Mouse (Mus musculus) embryonic facial prominence, embryonic 12.5 days (tissue): ENCODE measurements around the gene Ift81. TPM values are rescaled to one million over a fixed set of nuclear protein-coding genes. Genes with fewer than 3 reads are reported as not detected.
A peak's percentile ranks its signal among the peaks of the same experiment; 100 is the strongest.

Experiments used
- ATAC-seq: fragments of 200-750 bp; cut with Nextera tagmentation; 2 replicates; pipeline ENCODE4 v1.8.0; 2017; ENCODE audit not compliant: insufficient number of reproducible peaks, insufficient read depth, low FRiP score, low TSS enrichment
- H3K27ac ChIP-seq: fragments of 300-500 bp; sonication (generic); 2 replicates; pipeline ENCODE4 v1.5.1; 2016; ENCODE audit warnings: mild to moderate bottlenecking
- H3K27me3 ChIP-seq: fragments of 300-500 bp; sonication (generic); 2 replicates; pipeline ENCODE4 v1.6.1; 2016; ENCODE audit warnings: mild to moderate bottlenecking, moderate library complexity
- H3K36me3 ChIP-seq: fragments of 300-500 bp; sonication (generic); 2 replicates; pipeline ENCODE4 v1.6.1; 2016; ENCODE audit warnings: mild to moderate bottlenecking
- H3K4me1 ChIP-seq: fragments of 300-500 bp; sonication (generic); 2 replicates; pipeline ENCODE4 v1.6.1; 2016
- H3K4me2 ChIP-seq: fragments of 300-500 bp; sonication (generic); replicated peaks from 2 replicates; pipeline ENCODE4 v1.6.1; 2016; ENCODE audit warnings: mild to moderate bottlenecking, moderate library complexity
- H3K4me3 ChIP-seq: fragments of 300-500 bp; sonication (generic); 2 replicates; pipeline ENCODE4 v1.5.1; 2016; ENCODE audit warnings: mild to moderate bottlenecking
- H3K9ac ChIP-seq: fragments of 300-500 bp; sonication (generic); 2 replicates; pipeline ENCODE4 v1.6.1; 2016; ENCODE audit warnings: mild to moderate bottlenecking, moderate library complexity
- H3K9me3 ChIP-seq: fragments of 300-500 bp; sonication (generic); 2 replicates; pipeline ENCODE4 v1.6.1; 2016; ENCODE audit warnings: mild to moderate bottlenecking, moderate library complexity
- WGBS: fragments of 180-500 bp; shearing (Covaris S2); methylation state at CpG from one replicate; pipeline ENCODE4 v1.1.7; 2016; 5-methylcytosine and 5-hydroxymethylcytosine counted together
- polyA plus RNA-seq: library from polyadenylated mRNA; unstranded; fragments of >200 nt; fragmentation: Nextera tagmentation; extraction: Ambion mirVana; gene quantifications from 2 replicates; pipeline ENCODE4 v1.2.1, GENCODE M21; 2016

Ift81 gene
- polyA plus RNA-seq, 1 experiment from 2014 or later, result 44.9 TPM

GRCm38 (mm10) chr5:122646050-122646449, 31.7 kb upstream of the Ift81 start:
- H3K4me3 ChIP-seq, result no peak overlapping the region
- no peaks in the 10 kb centered on the region for H3K36me3 ChIP-seq
- H3K4me2 ChIP-seq, result no peak overlapping the region
- no peaks in the 10 kb centered on the region for H3K27me3 ChIP-seq
- H3K27ac ChIP-seq, result no peak overlapping the region
- no peaks in the 10 kb centered on the region for H3K9me3 ChIP-seq
- WGBS, result 87% methylated on average over 11 of the region's 11 CpGs
- no peak for ATAC-seq
- H3K9ac ChIP-seq, result no peak overlapping the region
- H3K4me1 ChIP-seq, result no peaks in the 10 kb centered on the region

GRCm38 (mm10) chr5:122645290-122645689, 31.0 kb upstream of the Ift81 start:
- Histone ChIP-seq H3K9me3 (no peaks in the 10 kb centered on the region), H3K36me3 (no peaks in the 10 kb centered on the region), H3K9ac (no peak overlapping the region), H3K4me3 (no peak overlapping the region), H3K27me3 (no peaks in the 10 kb centered on the region), H3K4me2 (no peak overlapping the region), H3K4me1 (no peaks in the 10 kb centered on the region), H3K27ac (no peak overlapping the region)
- ATAC-seq, result peak; percentile 56; the same call in 1 of the 2 replicates
- WGBS, result 88% methylated on average over 6 of the region's 6 CpGs

- no peaks in the 10 kb centered on the region for H3K9me3 ChIP-seq
- WGBS, result 78% methylated on average over 15 of the region's 15 CpGs
- H3K4me3 ChIP-seq, result no peak overlapping the region
- H3K4me2 ChIP-seq, result no peak overlapping the region
- H3K9ac ChIP-seq, result no peak overlapping the region
- H3K27ac ChIP-seq, result no peak overlapping the region
- no peaks in the 10 kb centered on the region for H3K27me3 ChIP-seq
- no peaks in the 10 kb centered on the region for H3K36me3 ChIP-seq
- no peaks in the 10 kb centered on the region for H3K4me1 ChIP-seq
- ATAC-seq, result no peak
Observed at GRCm38 (mm10) chr5:122644111-122644607, 29.8 kb upstream of the Ift81 start.

GRCm38 (mm10) chr5:122643701-122644100, 29.4 kb upstream of the Ift81 start, which contains the start of gene P2rx7:
P2rx7 (plus strand) TSS chr5:122643911.
- Histone ChIP-seq H3K27ac (no peak within 1 kb of the TSS), H3K4me3 (no peak within 1 kb of the TSS), H3K9me3 (no peaks in the 10 kb centered on the region), H3K9ac (no peak within 1 kb of the TSS), H3K36me3 (no peaks in the 10 kb centered on the region), H3K27me3 (no peaks in the 10 kb centered on the region), H3K4me2 (no peak within 1 kb of the TSS), H3K4me1 (no peaks in the 10 kb centered on the region)
- WGBS, result 77% methylated on average over 12 of the region's 12 CpGs
- no peak for ATAC-seq

- Histone ChIP-seq H3K27ac (no peak overlapping the region), H3K27me3 (no peaks in the 10 kb centered on the region), H3K9me3 (no peaks in the 10 kb centered on the region), H3K9ac (no peak overlapping the region), H3K36me3 (no peaks in the 10 kb centered on the region), H3K4me3 (no peak overlapping the region), H3K4me1 (no peaks in the 10 kb centered on the region), H3K4me2 (no peak overlapping the region)
- no peak for ATAC-seq
- WGBS, result 87% methylated on average over 5 of the region's 5 CpGs
Observed at GRCm38 (mm10) chr5:122639986-122640385, 25.7 kb upstream of the Ift81 start.

- WGBS, result 95% methylated on average over 4 of the region's 4 CpGs
- Histone ChIP-seq H3K9me3 (no peaks in the 10 kb centered on the region), H3K4me1 (no peaks in the 10 kb centered on the region), H3K4me3 (no peak overlapping the region), H3K27ac (no peak overlapping the region), H3K9ac (no peak overlapping the region), H3K36me3 (no peaks in the 10 kb centered on the region), H3K27me3 (no peaks in the 10 kb centered on the region), H3K4me2 (no peak overlapping the region)
- no peak for ATAC-seq
Observed at GRCm38 (mm10) chr5:122639517-122639916, 25.2 kb upstream of the Ift81 start.

- Histone ChIP-seq H3K9ac (no peak overlapping the region; the same call in 1 of the 2 replicates), H3K4me1 (no peaks in the 10 kb centered on the region), H3K27me3 (no peaks in the 10 kb centered on the region), H3K4me3 (no peak overlapping the region), H3K9me3 (no peaks in the 10 kb centered on the region), H3K4me2 (no peak overlapping the region), H3K27ac (no peak overlapping the region), H3K36me3 (no peaks in the 10 kb centered on the region)
- 82% methylated on average over 2 of the region's 2 CpGs for WGBS
- no peak for ATAC-seq
Observed at GRCm38 (mm10) chr5:122638296-122638695, 24.0 kb upstream of the Ift81 start.

- Histone ChIP-seq H3K4me3 (peak overlapping the region; percentile 6; the same call in 1 of the 2 replicates), H3K27me3 (no peaks in the 10 kb centered on the region), H3K4me1 (no peaks in the 10 kb centered on the region), H3K9ac (no peak overlapping the region), H3K27ac (no peak overlapping the region), H3K36me3 (no peaks in the 10 kb centered on the region), H3K9me3 (no peaks in the 10 kb centered on the region), H3K4me2 (peak overlapping the region; percentile 31)
- ATAC-seq, result no peak
- WGBS, result 46% methylated on average over 16 of the region's 16 CpGs
Observed at GRCm38 (mm10) chr5:122636958-122637357, 22.6 kb upstream of the Ift81 start.

GRCm38 (mm10) chr5:122636308-122636707, 22.0 kb upstream of the Ift81 start:
- Histone ChIP-seq H3K27ac (no peak overlapping the region), H3K36me3 (no peaks in the 10 kb centered on the region), H3K27me3 (no peaks in the 10 kb centered on the region), H3K9ac (no peak overlapping the region), H3K4me1 (no peaks in the 10 kb centered on the region), H3K4me2 (no peak overlapping the region), H3K9me3 (no peaks in the 10 kb centered on the region), H3K4me3 (no peak overlapping the region)
- no peak for ATAC-seq
- 77% methylated on average over 9 of the region's 9 CpGs for WGBS

- H3K4me1 ChIP-seq, result no peaks in the 10 kb centered on the region
- no peak overlapping the region for H3K27ac ChIP-seq
- no peak overlapping the region for H3K4me3 ChIP-seq
- H3K27me3 ChIP-seq, result no peaks in the 10 kb centered on the region
- no peak overlapping the region for H3K9ac ChIP-seq
- WGBS, result 75% methylated on average over 8 of the region's 8 CpGs
- H3K9me3 ChIP-seq, result no peaks in the 10 kb centered on the region
- no peak for ATAC-seq
- H3K4me2 ChIP-seq, result no peak overlapping the region
- H3K36me3 ChIP-seq, result no peaks in the 10 kb centered on the region
Observed at GRCm38 (mm10) chr5:122635228-122635627, 20.9 kb upstream of the Ift81 start.

GRCm38 (mm10) chr5:122627243-122627642, 12.9 kb upstream of the Ift81 start:
- 0 out of 2 replicates have a peak, but pooled peaks have one; percentile 47 for ATAC-seq
- Histone ChIP-seq H3K4me2 (no peak overlapping the region), H3K27ac (no peak overlapping the region), H3K9ac (no peak overlapping the region), H3K4me1 (0 out of 2 replicates have a peak, but pooled peaks cover 2% of the 10 kb centered on the region), H3K4me3 (no peak overlapping the region), H3K36me3 (no peaks in the 10 kb centered on the region), H3K9me3 (no peaks in the 10 kb centered on the region), H3K27me3 (no peaks in the 10 kb centered on the region)
- 40% methylated on average over 2 of the region's 2 CpGs for WGBS

- no peak overlapping the region for H3K27ac ChIP-seq
- no peak for ATAC-seq
- no peaks in the 10 kb centered on the region for H3K9me3 ChIP-seq
- H3K4me3 ChIP-seq, result no peak overlapping the region
- no peak overlapping the region for H3K9ac ChIP-seq
- WGBS, result 86% methylated on average over 14 of the region's 14 CpGs
- H3K27me3 ChIP-seq, result no peaks in the 10 kb centered on the region
- H3K4me1 ChIP-seq, result peaks cover 14% of the 10 kb centered on the region; the same call in 1 of the 2 replicates
- no peak overlapping the region for H3K4me2 ChIP-seq
- H3K36me3 ChIP-seq, result no peaks in the 10 kb centered on the region
Observed at GRCm38 (mm10) chr5:122625565-122626252, 11.4 kb upstream of the Ift81 start.
